Mouse (Mus musculus) small intestine, adult 2 months (tissue): ENCODE measurements at regions not wholly inside any gene's neighbourhood (a gene's known extent, or its start where the extent isn't known, plus 50 kb on each side); places are given as distances from the start of the nearest gene placed in this dataset.

Source experiments
- H3K27ac ChIP-seq: fragments of 200-500 bp; 2 replicates; pipeline ENCODE4 v1.5.1; 2012; ENCODE audit warnings: low read depth, low read length, control low read depth, inconsistent platforms; ENCODE audit not compliant: insufficient read depth
- H3K27me3 ChIP-seq: fragments of 200-500 bp; 2 replicates; pipeline ENCODE4 v1.6.1; 2012; ENCODE audit warnings: mild to moderate bottlenecking, moderate library complexity, low read length, inconsistent platforms; ENCODE audit not compliant: control insufficient read depth, insufficient read depth
- H3K36me3 ChIP-seq: fragments of 200-500 bp; 2 replicates; pipeline ENCODE4 v1.6.1; 2012; ENCODE audit warnings: mild to moderate bottlenecking, low read length, control low read depth, inconsistent platforms; ENCODE audit not compliant: control insufficient read depth, insufficient read depth
- H3K4me1 ChIP-seq: fragments of 200-500 bp; 2 replicates; pipeline ENCODE4 v1.6.1; 2012; ENCODE audit warnings: low read length, inconsistent platforms, mixed read lengths; ENCODE audit not compliant: control insufficient read depth, insufficient read depth, insufficient read length
- H3K4me3 ChIP-seq: fragments of 200-500 bp; 2 replicates; pipeline ENCODE4 v1.5.1; 2012; ENCODE audit warnings: low read depth, mild to moderate bottlenecking, control low read depth, inconsistent platforms, low read length, moderate library complexity
- CTCF ChIP-seq: fragments of 200-500 bp; IDR thresholded peaks from 2 replicates; pipeline ENCODE4 v1.5.1; 2012; ENCODE audit warnings: low read depth, mild to moderate bottlenecking, control low read depth, inconsistent platforms, low read length, moderate library complexity, mixed read lengths; ENCODE audit not compliant: insufficient replicate concordance, insufficient read length; ENCODE audit errors: extremely low read depth
- POLR2A ChIP-seq: fragments of 200-500 bp; IDR thresholded peaks from 2 replicates; pipeline ENCODE4 v1.6.1; 2012; ENCODE audit warnings: low read depth, mild to moderate bottlenecking, control low read depth, inconsistent platforms, low read length, moderate library complexity
- WGBS: fragments of 180-500 bp; shearing (Covaris S2); methylation state at CpG from one replicate; pipeline ENCODE4 v1.1.7; 2018; 5-methylcytosine and 5-hydroxymethylcytosine counted together

DNA sequence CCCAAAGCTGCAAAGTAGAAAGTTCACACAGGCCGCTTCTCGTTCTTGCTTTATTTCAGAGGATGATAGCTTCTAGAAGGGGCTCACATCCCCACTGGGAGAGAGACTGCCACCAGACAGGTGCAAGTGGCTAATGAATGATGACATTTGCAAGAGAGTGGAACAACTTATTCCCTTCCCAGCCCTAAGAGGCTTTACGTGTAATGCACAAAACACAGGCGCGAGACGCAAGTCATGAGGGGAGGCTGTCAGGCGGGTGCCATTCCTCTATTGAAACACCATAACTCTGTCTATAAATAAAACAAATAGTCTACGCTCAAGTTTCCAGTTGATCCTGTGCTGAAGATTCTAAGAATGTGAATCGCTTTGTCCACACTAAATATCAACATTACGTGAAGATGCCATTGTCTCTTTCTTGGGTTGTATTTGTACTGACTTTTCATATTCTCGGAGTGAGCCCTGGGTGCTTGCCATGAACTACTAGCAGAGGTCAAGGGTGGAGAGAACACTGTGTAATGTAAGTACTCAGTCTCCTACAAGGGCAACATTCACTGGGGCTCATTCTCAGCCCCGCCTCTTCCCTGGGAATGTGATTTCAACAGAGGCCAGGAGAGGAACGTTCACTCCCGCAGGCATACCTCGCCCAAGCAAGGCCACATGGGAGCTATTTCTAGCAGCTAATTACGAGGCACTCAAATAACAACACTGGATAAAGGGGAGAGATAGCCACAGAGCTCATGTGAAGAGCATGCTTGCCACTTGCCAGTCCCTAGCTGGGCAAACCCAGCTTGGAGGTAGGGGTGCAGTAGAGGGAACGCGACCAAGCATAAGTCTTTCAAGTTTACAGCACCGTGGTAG, 225.5 kb upstream of the Pabpc6 start:
- H3K4me1 ChIP-seq: 0 out of 2 replicates have a peak, but pooled peaks cover 2% of the 10 kb centered on the region
- no peak for TF ChIP-seq CTCF
- TF ChIP-seq POLR2A: no peak
- H3K27me3 ChIP-seq: no peaks in the 10 kb centered on the region
- H3K4me3 ChIP-seq: no peak overlapping the region
- H3K36me3 ChIP-seq: no peaks in the 10 kb centered on the region
- WGBS: 71% methylated on average over 19 of the region's 19 CpGs
- H3K27ac ChIP-seq: no peak overlapping the region

GRCm38 (mm10) chr17:9893966-9894365, 224.4 kb upstream of the Pabpc6 start:
- TF ChIP-seq CTCF (no peak), POLR2A (no peak)

DNA sequence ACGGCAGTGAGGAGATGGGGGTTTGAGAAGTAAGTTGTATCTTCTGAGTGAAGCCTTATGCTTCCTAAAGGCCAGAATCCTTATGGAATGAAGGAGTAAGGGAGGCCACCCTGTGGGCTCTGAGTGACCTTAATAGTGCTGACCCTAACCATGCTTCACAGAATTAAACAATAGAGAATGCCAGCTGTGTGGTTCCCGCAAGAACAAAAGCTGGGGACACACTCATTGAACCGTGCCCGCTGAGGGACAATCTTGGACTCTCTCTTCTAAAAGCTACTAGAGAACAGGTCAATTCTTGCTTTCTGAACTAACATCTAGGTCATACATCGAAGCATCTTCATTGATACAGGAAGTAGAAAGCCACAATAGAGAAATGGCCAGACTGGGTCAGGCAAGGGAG, 223.3 kb upstream of the Pabpc6 start:
- H3K36me3 ChIP-seq: no peaks in the 10 kb centered on the region
- H3K27me3 ChIP-seq: no peaks in the 10 kb centered on the region
- 0 out of 2 replicates have a peak, but pooled peaks cover 2% of the 10 kb centered on the region for H3K4me1 ChIP-seq
- H3K27ac ChIP-seq: no peak overlapping the region
- H3K4me3 ChIP-seq: no peak overlapping the region
- WGBS: 91% methylated on average over 5 of the region's 5 CpGs
- no peak for TF ChIP-seq CTCF
- no peak for TF ChIP-seq POLR2A

More at GRCm38 (mm10) chr17:9893966-9894365, 224.4 kb upstream of the Pabpc6 start:
- Histone ChIP-seq H3K36me3 (no peaks in the 10 kb centered on the region), H3K27ac (no peak overlapping the region), H3K4me3 (no peak overlapping the region), H3K27me3 (no peaks in the 10 kb centered on the region), H3K4me1 (0 out of 2 replicates have a peak, but pooled peaks cover 2% of the 10 kb centered on the region)
- WGBS: 55% methylated on average over 6 of the region's 6 CpGs

DNA sequence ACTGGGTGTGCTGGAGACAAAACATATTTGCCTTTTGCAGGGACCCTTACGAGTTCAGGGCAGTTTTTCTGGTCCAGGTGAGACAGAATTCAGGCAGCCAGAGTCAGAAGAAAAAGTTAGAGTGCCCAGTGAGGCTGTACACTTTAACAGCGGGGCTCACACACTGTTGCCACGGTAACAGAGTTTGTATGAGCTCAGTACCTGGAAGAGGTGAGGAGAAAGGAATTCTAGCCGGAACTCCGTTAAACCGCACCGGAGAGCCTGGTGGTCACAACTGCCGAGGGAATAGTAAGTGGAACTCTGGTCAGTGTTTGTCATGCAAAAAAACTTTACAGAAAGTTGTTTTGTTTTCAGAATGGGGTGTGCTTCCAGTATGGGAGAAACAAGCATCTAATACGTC, 222.6 kb upstream of the Pabpc6 start:
- Histone ChIP-seq H3K36me3 (no peaks in the 10 kb centered on the region), H3K4me3 (no peak overlapping the region), H3K27ac (no peak overlapping the region), H3K4me1 (0 out of 2 replicates have a peak, but pooled peaks cover 2% of the 10 kb centered on the region), H3K27me3 (no peaks in the 10 kb centered on the region)
- WGBS: 75% methylated on average over 9 of the region's 9 CpGs
- TF ChIP-seq POLR2A: no peak

- TF ChIP-seq POLR2A (no peak), CTCF (no peak)
- WGBS: 68% methylated on average over 4 of the region's 4 CpGs
These were observed 219.0 kb upstream of the Pabpc6 start for GRCm38 (mm10) chr17:9888494-9888893.

DNA sequence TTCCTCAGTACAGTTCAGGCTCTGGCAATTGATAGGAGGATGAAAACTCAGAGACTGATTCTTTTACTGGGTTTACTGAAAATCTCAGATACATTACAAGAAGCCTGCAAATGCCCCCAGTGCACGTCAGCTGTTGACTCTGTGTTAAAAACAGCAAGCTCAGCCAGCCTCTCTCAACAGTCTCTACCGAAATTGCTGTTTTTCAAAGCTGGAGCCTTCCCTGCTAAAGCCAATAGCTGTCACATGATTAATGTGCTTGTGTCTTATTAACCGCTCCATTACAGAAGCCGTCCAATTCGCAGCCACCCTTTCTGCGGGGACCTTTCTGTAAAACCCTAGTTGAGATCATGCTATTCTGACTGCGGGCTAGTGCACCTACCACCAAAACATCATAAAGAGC, 215.6 kb upstream of the Pabpc6 start:
- no peak for TF ChIP-seq POLR2A
- no peak for TF ChIP-seq CTCF
- Histone ChIP-seq H3K4me1 (no peaks in the 10 kb centered on the region), H3K36me3 (no peaks in the 10 kb centered on the region), H3K27me3 (no peaks in the 10 kb centered on the region), H3K4me3 (no peak overlapping the region), H3K27ac (no peak overlapping the region)
- WGBS: 26% methylated on average over 7 of the region's 7 CpGs

More at GRCm38 (mm10) chr17:9888494-9888893, 219.0 kb upstream of the Pabpc6 start:
- Histone ChIP-seq H3K4me3 (no peak overlapping the region), H3K27ac (no peak overlapping the region), H3K4me1 (no peaks in the 10 kb centered on the region), H3K27me3 (no peaks in the 10 kb centered on the region), H3K36me3 (no peaks in the 10 kb centered on the region)

GRCm38 (mm10) chr17:9882639-9883226, 213.2 kb upstream of the Pabpc6 start:
- H3K27ac ChIP-seq: no peak overlapping the region
- no peaks in the 10 kb centered on the region for H3K27me3 ChIP-seq
- no peaks in the 10 kb centered on the region for H3K36me3 ChIP-seq
- no peaks in the 10 kb centered on the region for H3K4me1 ChIP-seq
- TF ChIP-seq POLR2A (no peak), CTCF (no peak)
- no peak overlapping the region for H3K4me3 ChIP-seq
- 89% methylated on average over 9 of the region's 9 CpGs for WGBS
